Mouse (Mus musculus): Measurements from ENCODE around the gene Polrmt.

DNA sequence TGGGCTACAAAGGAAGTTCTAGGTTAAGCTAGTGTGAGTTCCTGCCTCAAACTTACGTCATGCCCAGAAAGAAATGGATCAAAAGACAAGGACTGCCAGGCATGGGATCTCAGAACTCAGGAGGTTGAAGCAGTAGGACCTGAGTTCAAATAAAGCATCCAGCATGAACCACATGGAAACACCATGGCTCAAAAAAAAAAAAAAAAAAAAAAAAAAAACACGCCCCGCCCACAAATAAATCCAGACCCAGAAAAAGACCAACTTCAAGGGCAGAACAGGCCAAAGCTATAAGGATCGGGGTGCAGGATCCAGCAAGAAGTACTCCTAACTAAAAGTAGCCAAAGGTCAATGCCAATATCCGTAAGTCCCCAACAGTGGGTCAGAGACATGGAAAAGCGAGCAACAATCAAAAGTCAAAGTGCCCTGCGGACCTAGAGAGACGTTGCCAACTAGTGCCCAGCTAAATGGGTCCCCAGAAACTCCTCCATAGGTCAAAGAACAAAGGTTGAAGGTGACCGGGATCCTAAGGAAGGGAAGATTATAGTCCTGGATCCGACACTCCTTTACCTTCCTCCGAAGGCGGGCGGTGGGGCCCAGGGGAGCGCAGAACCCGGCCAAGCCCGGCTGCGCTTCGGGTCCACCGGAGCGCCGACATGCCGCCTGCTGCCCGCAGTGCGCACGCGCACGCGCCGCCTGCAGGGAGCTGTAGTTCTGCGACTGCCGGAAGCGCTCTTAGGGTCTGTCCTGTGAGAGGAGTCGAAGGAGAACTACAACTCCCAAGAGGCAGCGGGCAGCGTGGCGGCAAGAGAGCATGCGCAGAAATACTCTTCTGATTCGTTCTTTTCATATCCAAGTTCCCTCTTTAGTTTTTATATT is at the start of gene Polrmt:
- TF ChIP-seq CTCF (IDR thresholded peaks at IDR 0.05; ENCODE audit: low read depth, low read length) (peak; percentile 41), POLR2A (IDR thresholded peaks at IDR 0.05; ENCODE audit: extremely low read depth, insufficient read depth, low read length) (peak; percentile 65; the same call in 1 of the 2 replicates)
